Mouse (Mus musculus): Measurements from ENCODE around the gene Mylpf.

The Mylpf gene

GRCm38 (mm10) chr7:127194633-127195029 lies 14.1 kb upstream of the Mylpf start:
- in situ Hi-C loops (cut with MboI; ENCODE audit: low pct_unique_long_range_greater_than_20kb in 1 of 2, low sequenced_read_pairs in 2 of 2, unreplicated experiment in 1 of 2): no loop called here

GRCm38 (mm10) chr7:127195544-127196295 lies 13.0 kb upstream of the Mylpf start, which contains the start of gene Cd2bp2:
Cd2bp2 (minus strand) TSS chr7:127196050.
- in situ Hi-C loops (cut with MboI; ENCODE audit: low pct_unique_long_range_greater_than_20kb in 1 of 2, low sequenced_read_pairs in 2 of 2, unreplicated experiment in 1 of 2): no loop called here

GRCm38 (mm10) chr7:127196484-127196883 lies 12.2 kb upstream of the Mylpf start:
- in situ Hi-C loops (cut with MboI; ENCODE audit: low pct_unique_long_range_greater_than_20kb in 1 of 2, low sequenced_read_pairs in 2 of 2, unreplicated experiment in 1 of 2): no loop called here

- in situ Hi-C loops (cut with MboI; ENCODE audit: low pct_unique_long_range_greater_than_20kb in 1 of 2, low sequenced_read_pairs in 2 of 2, unreplicated experiment in 1 of 2): no loop called here
Observed at GRCm38 (mm10) chr7:127206606-127207005, 2.1 kb upstream of the Mylpf start.

GRCm38 (mm10) chr7:127207374-127208294 lies 1.1 kb upstream of the Mylpf start:
- in situ Hi-C loops (cut with MboI; ENCODE audit: low pct_unique_long_range_greater_than_20kb in 1 of 2, low sequenced_read_pairs in 2 of 2, unreplicated experiment in 1 of 2): no loop called here

GRCm38 (mm10) chr7:127208295-127208552 lies 466 bp upstream of the Mylpf start, which contains the start of gene Tbc1d10b:
Tbc1d10b (minus strand) TSS chr7:127208468.
- in situ Hi-C loops (cut with MboI; ENCODE audit: low pct_unique_long_range_greater_than_20kb in 1 of 2, low sequenced_read_pairs in 2 of 2, unreplicated experiment in 1 of 2): no loop called here

- in situ Hi-C loops (cut with MboI; ENCODE audit: low pct_unique_long_range_greater_than_20kb in 1 of 2, low sequenced_read_pairs in 2 of 2, unreplicated experiment in 1 of 2): no loop called here
Observed at GRCm38 (mm10) chr7:127209851-127210250, 1.2 kb downstream of the Mylpf start.

GRCm38 (mm10) chr7:127210266-127210665 lies 1.6 kb downstream of the Mylpf start:
- in situ Hi-C loops (cut with MboI; ENCODE audit: low pct_unique_long_range_greater_than_20kb in 1 of 2, low sequenced_read_pairs in 2 of 2, unreplicated experiment in 1 of 2): no loop called here

- in situ Hi-C loops (cut with MboI; ENCODE audit: low pct_unique_long_range_greater_than_20kb in 1 of 2, low sequenced_read_pairs in 2 of 2, unreplicated experiment in 1 of 2): no loop called here
Observed at GRCm38 (mm10) chr7:127211014-127211745, 2.5 kb downstream of the Mylpf start.

- in situ Hi-C loops (cut with MboI; ENCODE audit: low pct_unique_long_range_greater_than_20kb in 1 of 2, low sequenced_read_pairs in 2 of 2, unreplicated experiment in 1 of 2): no loop called here
Observed at GRCm38 (mm10) chr7:127212432-127213250, 4.0 kb downstream of the Mylpf start.

GRCm38 (mm10) chr7:127213485-127213884 lies 4.8 kb downstream of the Mylpf start:
- in situ Hi-C loops (cut with MboI; ENCODE audit: low pct_unique_long_range_greater_than_20kb in 1 of 2, low sequenced_read_pairs in 2 of 2, unreplicated experiment in 1 of 2): no loop called here

- in situ Hi-C loops (cut with MboI; ENCODE audit: low pct_unique_long_range_greater_than_20kb in 1 of 2, low sequenced_read_pairs in 2 of 2, unreplicated experiment in 1 of 2): no loop called here
Observed at GRCm38 (mm10) chr7:127213930-127214329, 5.2 kb downstream of the Mylpf start.

- in situ Hi-C loops (cut with MboI; ENCODE audit: low pct_unique_long_range_greater_than_20kb in 1 of 2, low sequenced_read_pairs in 2 of 2, unreplicated experiment in 1 of 2): no loop called here
Observed at GRCm38 (mm10) chr7:127214521-127214920, 5.8 kb downstream of the Mylpf start.

- in situ Hi-C loops (cut with MboI; ENCODE audit: low pct_unique_long_range_greater_than_20kb in 1 of 2, low sequenced_read_pairs in 2 of 2, unreplicated experiment in 1 of 2): no loop called here
Observed at GRCm38 (mm10) chr7:127214981-127215871, 6.5 kb downstream of the Mylpf start.

- in situ Hi-C loops (cut with MboI; ENCODE audit: low pct_unique_long_range_greater_than_20kb in 1 of 2, low sequenced_read_pairs in 2 of 2, unreplicated experiment in 1 of 2): no loop called here
Observed at GRCm38 (mm10) chr7:127216307-127216706, 7.6 kb downstream of the Mylpf start.

- in situ Hi-C loops (cut with MboI; ENCODE audit: low pct_unique_long_range_greater_than_20kb in 1 of 2, low sequenced_read_pairs in 2 of 2, unreplicated experiment in 1 of 2): no loop called here
Observed at GRCm38 (mm10) chr7:127217475-127217874, 8.8 kb downstream of the Mylpf start.

- in situ Hi-C loops (cut with MboI; ENCODE audit: low pct_unique_long_range_greater_than_20kb in 1 of 2, low sequenced_read_pairs in 2 of 2, unreplicated experiment in 1 of 2): no loop called here
Observed at GRCm38 (mm10) chr7:127217901-127218642, 9.4 kb downstream of the Mylpf start.
